Mouse (Mus musculus): ENCODE data around the gene Fbxo27.
"Not testable (repeated sequence)": the region's sequence is repeated elsewhere in the genome, so short reads cannot be mapped to it uniquely, and the experiment has no call there.

The Fbxo27 gene

GRCm38 (mm10) chr7:28692545-28693320 is at the start of gene Fbxo27:
Gene Fbxo27, plus strand, starts transcription at chr7:28692849.
- DNase-seq (ENCODE audit: low read depth, low spot score) = no peak

GRCm38 (mm10) chr7:28645366-28645765 is 47.3 kb upstream of the Fbxo27 start:
- no peak for DNase-seq (ENCODE audit: low read depth, low spot score)

- no peak for DNase-seq (ENCODE audit: low read depth, low spot score)
These were observed 46.6 kb upstream of the Fbxo27 start for GRCm38 (mm10) chr7:28645947-28646475.

GRCm38 (mm10) chr7:28647016-28647415 is 45.6 kb upstream of the Fbxo27 start:
- no peak for DNase-seq (ENCODE audit: low read depth, low spot score)

GRCm38 (mm10) chr7:28651157-28651556 is 41.5 kb upstream of the Fbxo27 start:
- no peak for DNase-seq (ENCODE audit: low read depth, low spot score)

- DNase-seq (ENCODE audit: low read depth, low spot score) = no peak
These were observed 36.2 kb upstream of the Fbxo27 start for GRCm38 (mm10) chr7:28656430-28656829.

GRCm38 (mm10) chr7:28665620-28666579 is 26.7 kb upstream of the Fbxo27 start:
- DNase-seq (ENCODE audit: low read depth, low spot score) = peak; percentile 37

GRCm38 (mm10) chr7:28671172-28671571 is 21.5 kb upstream of the Fbxo27 start:
- DNase-seq (ENCODE audit: low read depth, low spot score) = no peak

GRCm38 (mm10) chr7:28672276-28672675 is 20.4 kb upstream of the Fbxo27 start:
- no peak for DNase-seq (ENCODE audit: low read depth, low spot score)

GRCm38 (mm10) chr7:28672786-28673185 is 19.9 kb upstream of the Fbxo27 start:
- DNase-seq (ENCODE audit: low read depth, low spot score) = not testable (repeated sequence)

- DNase-seq (ENCODE audit: low read depth, low spot score) = no peak
These were observed 17.7 kb upstream of the Fbxo27 start for GRCm38 (mm10) chr7:28674994-28675393.

- no peak for DNase-seq (ENCODE audit: low read depth, low spot score)
These were observed 16.9 kb upstream of the Fbxo27 start for GRCm38 (mm10) chr7:28675746-28676145.

GRCm38 (mm10) chr7:28676811-28677541 is 15.7 kb upstream of the Fbxo27 start:
- DNase-seq (ENCODE audit: low read depth, low spot score) = no peak

GRCm38 (mm10) chr7:28677624-28678023 is 15.0 kb upstream of the Fbxo27 start:
- no peak for DNase-seq (ENCODE audit: low read depth, low spot score)

- DNase-seq (ENCODE audit: low read depth, low spot score) = no peak
These were observed 1.6 kb upstream of the Fbxo27 start for GRCm38 (mm10) chr7:28691075-28691474.

GRCm38 (mm10) chr7:28693321-28693966 is 795 bp downstream of the Fbxo27 start:
- peak; percentile 70 for DNase-seq (ENCODE audit: low read depth, low spot score)

GRCm38 (mm10) chr7:28694423-28694822 is 1.8 kb downstream of the Fbxo27 start:
- no peak for DNase-seq (ENCODE audit: low read depth, low spot score)

GRCm38 (mm10) chr7:28694966-28695511 is 2.4 kb downstream of the Fbxo27 start:
- DNase-seq (ENCODE audit: low read depth, low spot score) = no peak

GRCm38 (mm10) chr7:28697277-28697676 is 4.6 kb downstream of the Fbxo27 start:
- DNase-seq (ENCODE audit: low read depth, low spot score) = no peak

GRCm38 (mm10) chr7:28700269-28700668 is 7.6 kb downstream of the Fbxo27 start:
- DNase-seq (ENCODE audit: low read depth, low spot score) = no peak

GRCm38 (mm10) chr7:28701306-28701705 is 8.7 kb downstream of the Fbxo27 start:
- not testable (repeated sequence) for DNase-seq (ENCODE audit: low read depth, low spot score)

Data from brain, embryonic 18.5 days (tissue).